Mouse (Mus musculus) c-Kit-positive CD71-positive TER-119-negative erythroid progenitor cells, embryonic 14.5 days (primary cell): ENCODE data around the gene Gm43720.

Experiments used
- DNase-seq: peaks from one replicate; pipeline ENCODE4 v3.0.0-alpha.2; 2013; ENCODE audit warnings: low read depth

Gene Gm43720

DNA sequence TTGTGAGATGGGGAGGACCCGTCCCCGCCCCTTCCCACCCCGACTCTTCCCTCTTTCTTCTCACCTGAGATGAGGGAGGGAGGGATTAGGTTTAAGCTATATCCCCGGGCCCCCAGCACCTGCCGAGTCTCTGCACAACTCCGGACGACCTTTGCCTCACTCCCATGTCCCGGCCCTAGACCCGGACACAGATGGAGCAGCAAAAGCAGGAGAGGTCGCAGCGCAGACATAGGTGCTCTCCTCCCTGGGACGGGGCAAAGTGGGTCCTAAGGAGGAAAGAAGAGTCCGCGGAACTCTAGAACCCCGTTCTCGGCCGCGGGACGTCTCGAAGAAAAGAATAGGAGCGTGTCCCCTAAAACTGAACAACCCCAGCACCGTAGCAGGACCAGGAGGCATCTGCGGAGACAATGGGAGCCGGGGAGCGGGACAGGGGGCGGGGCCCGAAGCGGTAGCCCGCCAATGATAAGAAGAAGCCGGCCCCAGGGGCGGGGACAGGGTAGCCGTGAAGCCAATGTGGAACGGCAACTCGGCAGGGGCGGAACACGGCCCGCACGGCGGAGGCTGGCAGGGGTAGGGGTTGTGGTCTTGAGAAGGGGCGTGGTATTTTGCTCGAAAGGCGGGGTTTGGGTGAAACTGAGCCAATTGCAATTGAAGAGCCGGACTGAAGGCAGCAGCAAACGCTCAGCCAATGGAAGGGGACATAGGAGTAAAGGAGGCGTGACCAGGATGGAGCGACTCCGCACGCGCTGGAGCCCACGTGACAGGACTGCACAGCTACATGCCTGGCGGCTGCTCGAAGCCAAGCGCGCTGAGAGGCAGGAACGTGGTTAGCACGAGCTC, at the start of gene Gm43720, which contains the start of the genes Gpc2 and Stag3:
Gm43720 (minus strand) TSS at position 374 of the 840 bp plus-strand sequence.
Gpc2 (minus strand) TSS at position 421 of the 840 bp plus-strand sequence.
Stag3 (plus strand) TSS at position 656 of the 840 bp plus-strand sequence.
- peak; percentile 88 for DNase-seq

- DNase-seq = no peak
Measured at GRCm38 (mm10) chr5:138312795-138313194, 33.0 kb upstream of the Gm43720 start.

GRCm38 (mm10) chr5:138299613-138300012, 19.9 kb upstream of the Gm43720 start:
- DNase-seq = no peak

GRCm38 (mm10) chr5:138294158-138294557, 14.4 kb upstream of the Gm43720 start:
- no peak for DNase-seq

GRCm38 (mm10) chr5:138291638-138292037, 11.9 kb upstream of the Gm43720 start:
- no peak for DNase-seq

DNA sequence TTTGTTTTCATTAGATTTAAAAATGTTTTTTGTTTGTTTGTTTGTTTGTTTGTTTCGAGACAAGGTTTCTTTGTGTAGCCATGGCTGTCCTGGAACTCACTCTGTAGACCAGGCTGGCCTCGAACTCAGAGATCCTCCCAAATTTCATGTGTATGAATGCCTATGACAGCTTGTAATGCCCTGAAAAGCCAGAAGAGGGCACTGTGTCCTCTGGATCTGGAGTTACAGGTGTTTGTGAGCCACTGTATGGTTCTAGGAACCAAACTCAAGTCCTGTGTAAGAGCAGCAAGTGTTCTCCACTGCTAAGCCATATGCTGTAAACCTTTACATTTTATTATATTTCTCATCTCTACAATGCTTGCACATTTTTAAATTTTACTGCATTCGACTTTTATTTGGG, 8.1 kb upstream of the Gm43720 start:
- no peak for DNase-seq

GRCm38 (mm10) chr5:138283540-138283939, 3.8 kb upstream of the Gm43720 start:
- no peak for DNase-seq

DNA sequence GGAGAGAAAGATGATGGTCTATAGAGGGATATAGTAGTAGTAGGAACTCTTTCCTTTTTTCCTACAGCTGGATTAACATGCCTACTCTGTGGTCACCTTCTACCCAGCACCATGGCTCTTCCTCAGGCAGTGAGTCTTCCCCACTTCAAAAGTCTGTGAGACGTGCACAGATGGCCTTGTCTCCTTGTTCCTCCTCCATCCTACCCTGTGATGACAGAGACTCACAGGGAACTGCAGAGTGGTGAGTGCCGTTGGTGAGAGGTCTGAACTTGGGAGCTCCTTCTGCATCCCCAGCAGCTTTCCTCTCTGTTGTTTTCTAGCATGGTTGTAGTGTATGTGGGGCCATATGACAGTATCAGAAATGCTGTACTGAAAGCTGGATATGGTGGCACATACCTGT, 2.0 kb upstream of the Gm43720 start:
- DNase-seq = no peak

DNA sequence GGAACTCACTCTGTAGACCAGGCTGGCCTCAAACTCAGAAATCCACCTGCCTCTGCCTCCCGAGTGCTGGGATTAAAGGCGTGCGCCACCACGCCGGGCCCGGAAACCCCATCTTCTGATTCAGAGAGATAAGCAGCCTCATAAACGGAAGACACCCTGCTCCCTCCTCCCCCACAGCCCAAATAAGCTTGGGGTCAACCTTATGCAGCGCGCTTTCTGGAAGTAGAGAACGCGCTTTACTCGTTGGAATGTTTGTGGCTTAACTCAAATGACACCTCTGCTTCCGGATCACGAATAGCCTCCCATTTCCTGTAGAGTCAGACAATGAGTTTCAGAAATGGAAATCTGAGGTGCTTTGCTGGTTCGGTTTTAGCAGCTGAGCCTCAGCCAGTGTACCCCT, 1.1 kb upstream of the Gm43720 start:
- no peak for DNase-seq

DNA sequence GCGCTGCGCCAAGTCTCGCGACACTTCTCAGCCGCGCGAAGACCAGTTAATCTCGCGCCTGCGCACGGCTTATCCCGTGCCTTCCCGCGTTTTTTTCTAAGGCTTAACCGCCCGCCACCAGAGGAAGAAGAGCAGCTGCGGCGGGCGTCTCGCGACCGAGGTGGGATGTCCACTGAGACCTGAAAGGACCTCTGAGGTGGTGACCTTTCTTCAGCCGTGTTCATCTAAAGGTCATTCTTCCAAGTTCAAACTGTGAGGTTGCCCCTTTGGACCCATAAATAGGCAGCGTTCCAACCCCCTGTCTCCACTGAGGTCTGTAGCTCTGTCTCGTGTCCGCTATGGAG, 639 bp upstream of the Gm43720 start:
- DNase-seq = no peak

- no peak for DNase-seq
Measured at GRCm38 (mm10) chr5:138277994-138278393, 1.8 kb downstream of the Gm43720 start.

GRCm38 (mm10) chr5:138275216-138276050, 4.3 kb downstream of the Gm43720 start:
- DNase-seq = no peak

- no peak for DNase-seq
Measured at GRCm38 (mm10) chr5:138274186-138274585, 5.6 kb downstream of the Gm43720 start.

DNA sequence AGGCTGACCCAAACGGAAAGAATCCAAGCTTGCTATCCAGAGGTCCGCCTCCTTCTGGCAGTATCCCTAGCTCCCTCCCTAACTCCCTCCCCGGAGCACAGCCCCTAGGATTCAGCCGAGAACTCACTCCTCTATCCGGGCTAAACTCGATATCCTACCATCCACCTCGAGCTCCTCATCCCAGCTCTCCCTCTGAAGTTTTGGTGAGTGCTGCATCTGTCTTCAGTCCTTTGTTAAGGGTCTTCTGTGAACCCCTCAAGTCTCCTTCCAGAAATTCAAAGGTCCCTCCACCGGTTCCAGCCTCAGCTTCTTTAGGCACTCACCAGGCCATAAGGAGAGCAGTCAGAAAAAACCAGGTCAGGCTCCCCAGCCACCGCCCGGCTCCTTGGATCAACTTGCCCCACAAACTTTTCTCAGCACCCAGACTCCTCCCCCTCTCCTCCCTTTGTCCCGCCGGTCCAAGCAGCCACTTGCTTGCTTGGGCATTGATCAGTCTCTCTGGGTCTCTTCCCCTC, 7.3 kb downstream of the Gm43720 start, which contains the start of gene Gal3st4:
Gal3st4 (minus strand) TSS at position 432 of the 515 bp plus-strand sequence.
- no peak for DNase-seq

- DNase-seq = no peak
Measured at GRCm38 (mm10) chr5:138271232-138271631, 8.5 kb downstream of the Gm43720 start.

DNA sequence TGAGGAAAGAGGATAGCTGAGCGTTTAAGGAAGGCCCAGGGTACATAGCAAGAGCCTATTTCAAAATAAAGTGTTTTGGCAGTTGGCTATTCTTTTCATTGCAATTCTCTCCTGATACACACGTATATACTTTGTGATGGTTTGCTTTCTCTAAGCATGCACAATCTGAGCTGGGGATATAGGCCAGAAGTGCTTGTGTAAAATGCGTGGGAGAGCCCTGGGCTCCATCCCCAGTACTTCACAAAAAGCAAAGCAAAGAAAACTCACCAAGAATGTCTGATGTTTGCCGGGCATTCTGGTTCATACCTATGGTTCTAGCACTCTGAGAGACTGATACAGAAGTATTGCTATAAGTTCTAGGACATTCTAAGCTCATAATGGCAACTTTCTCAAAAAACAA, 10.8 kb downstream of the Gm43720 start:
- no peak for DNase-seq

DNA sequence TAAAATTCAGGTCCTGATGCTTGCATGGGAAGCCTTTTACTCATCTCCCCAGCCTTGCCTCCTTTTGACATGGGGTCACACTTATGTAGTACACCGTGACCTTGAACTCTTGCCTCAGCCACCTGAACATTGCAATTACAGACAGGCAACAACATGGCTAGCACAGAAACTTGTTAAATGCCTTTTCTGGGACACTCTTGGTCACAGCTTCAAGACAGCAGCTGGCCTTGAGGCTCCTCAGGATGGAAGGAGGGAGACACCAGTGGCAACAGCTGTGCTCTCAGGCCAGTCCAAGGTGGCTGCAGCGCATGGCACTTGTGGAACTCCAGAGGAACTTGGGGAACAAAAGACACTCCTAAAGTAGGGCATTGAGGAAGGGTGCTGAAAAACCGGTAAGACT, 12.6 kb downstream of the Gm43720 start:
- DNase-seq = no peak

GRCm38 (mm10) chr5:138265712-138266111, 14.0 kb downstream of the Gm43720 start:
- DNase-seq = no peak

GRCm38 (mm10) chr5:138264207-138264578, 15.6 kb downstream of the Gm43720 start:
- DNase-seq = no peak

DNA sequence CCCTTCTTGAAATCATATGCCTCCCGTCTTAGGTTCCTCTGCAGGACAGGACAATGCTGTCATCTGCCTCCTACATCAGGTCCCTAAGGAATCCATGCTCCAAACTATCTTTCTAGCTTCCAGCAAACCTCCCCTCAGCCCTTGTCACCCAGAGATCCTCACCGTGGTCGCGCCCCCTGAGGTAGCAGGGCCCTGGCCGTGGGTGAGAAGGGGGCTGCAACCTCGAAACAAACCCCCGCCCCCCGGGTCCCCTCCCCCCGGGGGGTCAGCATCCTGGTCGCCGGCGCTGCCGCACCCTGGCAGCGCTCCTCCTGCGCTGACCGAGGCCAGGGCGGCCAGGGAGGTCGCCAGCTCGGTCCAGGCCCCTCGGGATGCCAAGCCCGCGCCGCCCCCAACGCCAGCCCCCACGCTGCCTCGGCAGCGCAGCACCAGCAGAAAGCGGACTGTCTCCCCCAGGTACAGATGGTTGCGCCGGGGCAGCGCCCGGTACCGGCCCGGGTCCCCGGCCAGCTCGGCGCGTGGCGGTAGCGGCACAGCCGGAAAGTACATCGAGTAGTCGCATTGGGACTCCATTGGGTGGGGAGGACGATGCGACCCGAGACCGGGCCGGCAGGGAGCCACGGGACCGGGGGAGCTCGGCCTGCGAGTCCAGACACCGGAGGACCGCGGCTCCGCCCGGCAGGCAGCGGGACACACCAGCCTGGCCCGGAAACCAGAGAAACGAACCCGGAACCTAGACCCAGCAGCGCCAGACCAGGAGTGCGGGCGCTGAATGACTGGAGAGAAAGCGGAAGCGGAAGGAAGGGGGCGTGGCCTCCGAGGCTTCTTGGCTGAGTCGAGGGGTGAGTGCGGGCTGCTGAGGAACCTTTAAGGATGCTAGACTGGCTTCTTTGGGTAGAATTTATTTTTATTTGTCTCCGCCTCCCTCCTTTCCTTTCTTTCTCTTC, 16.2 kb downstream of the Gm43720 start, which contains the start of gene BC037034:
BC037034 (minus strand) TSS at position 774 of the 947 bp plus-strand sequence.
- DNase-seq = peak; percentile 90

DNA sequence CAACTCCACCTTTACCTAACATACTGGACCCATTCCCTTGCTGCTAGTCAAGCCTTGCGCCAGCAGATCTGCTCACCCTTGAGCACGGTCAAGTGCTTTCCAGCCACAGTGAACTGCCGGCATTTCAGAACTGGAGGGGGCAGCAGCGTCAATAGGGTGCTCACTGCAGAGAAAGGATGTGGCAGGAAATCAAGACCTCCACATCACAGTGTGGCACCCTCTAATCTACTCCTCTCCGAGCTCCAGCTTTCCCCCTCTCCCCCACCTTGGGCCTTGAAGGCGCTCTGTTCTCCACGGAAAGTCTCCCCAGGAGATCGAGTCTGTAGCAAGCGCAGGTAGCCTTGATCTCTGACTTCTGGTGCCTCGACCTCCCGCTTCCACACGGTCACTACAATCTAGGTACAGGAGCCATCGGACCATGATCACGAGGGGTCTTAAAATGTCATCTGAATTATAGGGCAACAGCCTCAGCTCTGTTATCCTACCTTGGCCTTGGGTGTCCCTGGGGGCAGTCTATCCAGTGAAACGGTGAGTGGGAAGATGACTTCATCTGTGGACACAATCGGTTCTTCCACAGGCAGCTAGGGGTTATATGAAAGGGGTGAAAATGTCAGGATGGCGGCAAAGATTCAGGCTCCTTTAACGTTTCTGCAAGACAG, 17.0 kb downstream of the Gm43720 start:
- no peak for DNase-seq
